Comparison of ENCODE assay signal across 8 mouse cellular contexts in genomic region chr9:116873033-116873975, GRCm38 (mm10).
DNase-seq lines count a peak whose midpoint lies in the region; ATAC-seq and TF ChIP-seq lines count a peak whose summit lies in the region.

No protein-coding gene starts in this region.

- peak overlapping the region; percentile 44; the same call in 1 of the 2 replicates for H3K27ac ChIP-seq in embryonic facial prominence, embryonic 13.5 days
- H3K27ac ChIP-seq in intestine, embryonic 14.5 days (ENCODE audit: low read depth): peak overlapping the region; percentile 66
- peak overlapping the region; percentile 53 for H3K27ac ChIP-seq in limb, embryonic 14.5 days (replicated peaks; ENCODE audit: low read depth, low read length)
- no peak overlapping the region for H3K27ac ChIP-seq in midbrain, embryonic 16.5 days (ENCODE audit: low read length)

- peaks cover 28% of the 10 kb centered on the region for H3K4me1 ChIP-seq in embryonic facial prominence, embryonic 13.5 days
- H3K4me1 ChIP-seq in intestine, embryonic 14.5 days (replicated peaks; ENCODE audit: control insufficient read depth, insufficient read depth, low read length): peaks cover 11% of the 10 kb centered on the region; the same call in 1 of the 2 replicates
- peaks cover 21% of the 10 kb centered on the region for H3K4me1 ChIP-seq in limb, embryonic 14.5 days (ENCODE audit: control insufficient read depth, insufficient read depth, low read length)
- H3K4me1 ChIP-seq in midbrain, embryonic 16.5 days (ENCODE audit: control insufficient read depth, insufficient read depth, low read length): peaks cover 6% of the 10 kb centered on the region

- no peaks in the 10 kb centered on the region for H3K36me3 ChIP-seq in embryonic facial prominence, embryonic 13.5 days
- no peaks in the 10 kb centered on the region for H3K36me3 ChIP-seq in intestine, embryonic 14.5 days (ENCODE audit: control insufficient read depth, insufficient read depth, low read length)
- no peaks in the 10 kb centered on the region for H3K36me3 ChIP-seq in limb, embryonic 14.5 days (ENCODE audit: control insufficient read depth, insufficient read depth, low read length)
- H3K36me3 ChIP-seq in midbrain, embryonic 16.5 days (ENCODE audit: control insufficient read depth, insufficient read depth, low read length): no peaks in the 10 kb centered on the region

- no peak for ATAC-seq in embryonic facial prominence, embryonic 13.5 days (ENCODE audit: insufficient number of reproducible peaks, insufficient read depth, low FRiP score, low TSS enrichment, low read depth)
- ATAC-seq in intestine, embryonic 14.5 days (replicated peaks; ENCODE audit: low FRiP score, low TSS enrichment, low read depth): peak; percentile 71; the same call in 1 of the 2 replicates
- peak; percentile 49; the same call in 1 of the 2 replicates for ATAC-seq in limb, embryonic 14.5 days (ENCODE audit: low FRiP score, low read depth)
- ATAC-seq in midbrain, embryonic 16.5 days: no peak
- ATAC-seq in cerebellum, adult (ENCODE audit: insufficient number of reproducible peaks, low FRiP score, low TSS enrichment): no peak

- peak; percentile 64 for DNase-seq in urinary bladder, postnatal 14 days (ENCODE audit: low spot score)
- DNase-seq in urinary bladder, adult 2 months (ENCODE audit: low spot score): no peak
- DNase-seq in intestine, embryonic 14.5 days (ENCODE audit: low spot score): peak; percentile 56
- DNase-seq in limb, embryonic 14.5 days (ENCODE audit: low spot score): peak; percentile 44
- DNase-seq in ovary, postnatal 14 days (ENCODE audit: low spot score): peak; percentile 35

- H3K9ac ChIP-seq in embryonic facial prominence, embryonic 13.5 days: no peak overlapping the region
- no peak overlapping the region for H3K9ac ChIP-seq in intestine, embryonic 14.5 days (ENCODE audit: low read length)
- no peak overlapping the region for H3K9ac ChIP-seq in limb, embryonic 14.5 days (ENCODE audit: low read depth, low read length, severe bottlenecking)
- H3K9ac ChIP-seq in midbrain, embryonic 16.5 days (ENCODE audit: low read depth, low read length): no peak overlapping the region

- peak overlapping the region; percentile 0; the same call in 1 of the 2 replicates for H3K4me2 ChIP-seq in embryonic facial prominence, embryonic 13.5 days
- peak overlapping the region; percentile 20; the same call in 1 of the 2 replicates for H3K4me2 ChIP-seq in intestine, embryonic 14.5 days (ENCODE audit: low read length)
- H3K4me2 ChIP-seq in limb, embryonic 14.5 days (replicated peaks; ENCODE audit: low read depth, low read length, severe bottlenecking): no peak overlapping the region
- H3K4me2 ChIP-seq in midbrain, embryonic 16.5 days (ENCODE audit: low read length): no peak overlapping the region

- no peak overlapping the region for H3K4me3 ChIP-seq in embryonic facial prominence, embryonic 13.5 days
- no peak overlapping the region for H3K4me3 ChIP-seq in intestine, embryonic 14.5 days (ENCODE audit: low read depth, low read length)
- no peak overlapping the region for H3K4me3 ChIP-seq in limb, embryonic 14.5 days (replicated peaks; ENCODE audit: low read length)
- no peak overlapping the region for H3K4me3 ChIP-seq in midbrain, embryonic 16.5 days (ENCODE audit: low read depth, low read length)

- H3K27me3 ChIP-seq in embryonic facial prominence, embryonic 13.5 days: no peaks in the 10 kb centered on the region
- no peaks in the 10 kb centered on the region for H3K27me3 ChIP-seq in intestine, embryonic 14.5 days (replicated peaks; ENCODE audit: control insufficient read depth, insufficient read depth, low read length)
- H3K27me3 ChIP-seq in limb, embryonic 14.5 days (ENCODE audit: control insufficient read depth, insufficient read depth, low read length): no peaks in the 10 kb centered on the region
- H3K27me3 ChIP-seq in midbrain, embryonic 16.5 days (ENCODE audit: control insufficient read depth, insufficient read depth, low read depth, low read length): no peaks in the 10 kb centered on the region

- no peak for TF ChIP-seq POLR2A in limb, embryonic 14.5 days (IDR thresholded peaks at IDR 0.05; ENCODE audit: borderline replicate concordance, extremely low read depth, insufficient read depth, insufficient read length)

- no peaks in the 10 kb centered on the region for H3K9me3 ChIP-seq in embryonic facial prominence, embryonic 13.5 days
- no peaks in the 10 kb centered on the region for H3K9me3 ChIP-seq in intestine, embryonic 14.5 days (ENCODE audit: control insufficient read depth, low read length)
- H3K9me3 ChIP-seq in limb, embryonic 14.5 days (ENCODE audit: control insufficient read depth, low read length): 0 out of 2 replicates have a peak, but pooled peaks cover 4% of the 10 kb centered on the region
- H3K9me3 ChIP-seq in midbrain, embryonic 16.5 days (replicated peaks; ENCODE audit: control insufficient read depth, low read length, poor library complexity, severe bottlenecking): no peaks in the 10 kb centered on the region

- WGBS in embryonic facial prominence, embryonic 13.5 days: 62% methylated on average over 30 of the region's 30 CpGs
- WGBS in intestine, embryonic 14.5 days: 52% methylated on average over 30 of the region's 30 CpGs
- 58% methylated on average over 29 of the region's 30 CpGs for WGBS in limb, embryonic 14.5 days
- WGBS in midbrain, embryonic 16.5 days: 77% methylated on average over 30 of the region's 30 CpGs

Comparison
In these comparisons a context has a peak if more than half of its experiments do, and no peak if none do; other contexts are left out.
1. ATAC-seq: peak in intestine, embryonic 14.5 days (single experiment) and limb, embryonic 14.5 days (single experiment); none in embryonic facial prominence, embryonic 13.5 days (single experiment), midbrain, embryonic 16.5 days (single experiment) and cerebellum, adult (single experiment).
2. H3K4me2 ChIP-seq: peak in embryonic facial prominence, embryonic 13.5 days (single experiment) and intestine, embryonic 14.5 days (single experiment); none in limb, embryonic 14.5 days (single experiment) and midbrain, embryonic 16.5 days (single experiment).